Mouse (Mus musculus) forebrain, embryonic 16.5 days (tissue): ENCODE data around the gene Srgn. TPM values are rescaled to one million over a fixed set of nuclear protein-coding genes. Genes with fewer than 3 reads are reported as not detected.
"Not testable (repeated sequence)": the region's sequence is repeated elsewhere in the genome, so short reads cannot be mapped to it uniquely, and the experiment has no call there.

Experiments
- ATAC-seq: fragments of 200-750 bp; cut with Nextera tagmentation; 2 replicates; pipeline ENCODE4 v1.8.0; 2017; ENCODE audit warnings: mild to moderate bottlenecking, moderate library complexity
- H3K27ac ChIP-seq: fragments of 300-500 bp; sonication (generic); 2 replicates; pipeline ENCODE4 v1.5.1; 2014; ENCODE audit warnings: low read length, control low read depth
- H3K27me3 ChIP-seq: fragments of 300-500 bp; sonication (generic); replicated peaks from 2 replicates; pipeline ENCODE4 v1.6.1; 2014; ENCODE audit warnings: low read length; ENCODE audit not compliant: control insufficient read depth, insufficient read depth
- H3K36me3 ChIP-seq: fragments of 300-500 bp; sonication (generic); 2 replicates; pipeline ENCODE4 v1.6.1; 2014; ENCODE audit not compliant: control insufficient read depth, insufficient read depth
- H3K4me1 ChIP-seq: fragments of 300-500 bp; sonication (generic); replicated peaks from 2 replicates; pipeline ENCODE4 v1.6.1; 2014; ENCODE audit warnings: low read length; ENCODE audit not compliant: control insufficient read depth, insufficient read depth
- H3K4me2 ChIP-seq: fragments of 300-500 bp; sonication (generic); 2 replicates; pipeline ENCODE4 v1.6.1; 2014; ENCODE audit warnings: mild to moderate bottlenecking, low read length, control low read depth
- H3K4me3 ChIP-seq: fragments of 300-500 bp; sonication (generic); replicated peaks from 2 replicates; pipeline ENCODE4 v1.5.1; 2014; ENCODE audit warnings: mild to moderate bottlenecking, low read length, control low read depth
- H3K9ac ChIP-seq: fragments of 300-500 bp; sonication (generic); replicated peaks from 2 replicates; pipeline ENCODE4 v1.6.1; 2014; ENCODE audit warnings: low read depth, low read length, control low read depth
- H3K9me3 ChIP-seq: fragments of 300-500 bp; sonication (generic); 2 replicates; pipeline ENCODE4 v1.6.1; 2016; ENCODE audit warnings: low read length; ENCODE audit not compliant: control insufficient read depth
- WGBS: fragments of 180-500 bp; shearing (Covaris S2); extraction: QIAGEN DNeasy Blood & Tissue Kit; methylation state at CpG from one replicate; pipeline ENCODE4 v1.1.7; 2014; 5-methylcytosine and 5-hydroxymethylcytosine counted together
- polyA plus RNA-seq: library from polyadenylated mRNA; unstranded; fragments of >200 nt; fragmentation: Nextera tagmentation; extraction: Ambion mirVana; gene quantifications from 2 replicates; pipeline ENCODE4 v1.2.1, GENCODE M21; 2015

Gene Srgn
- polyA plus RNA-seq, 1 experiment from 2014 or later: 8.6 TPM

DNA sequence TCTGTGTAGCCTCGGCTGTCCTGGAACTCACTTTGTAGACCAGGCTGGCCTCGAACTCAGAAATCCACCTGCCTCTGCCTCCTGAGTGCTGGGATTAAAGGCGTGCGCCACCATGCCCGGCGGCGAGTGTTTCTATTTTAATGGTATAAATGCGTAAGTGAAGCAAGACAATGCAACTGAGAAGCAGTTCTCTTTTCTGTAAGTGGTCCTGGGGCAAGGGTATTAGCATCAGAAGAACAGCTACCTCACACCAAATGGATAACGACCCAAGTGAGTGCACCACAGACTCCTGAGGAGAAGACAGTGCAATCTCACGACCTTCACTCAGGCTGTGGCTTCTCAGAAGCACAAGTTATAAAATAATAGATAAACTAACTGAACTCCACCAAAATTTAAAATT lies 52.3 kb downstream of the Srgn start:
- H3K36me3 ChIP-seq: 0 out of 2 replicates have a peak, but pooled peaks cover 3% of the 10 kb centered on the region
- H3K27me3 ChIP-seq: no peaks in the 10 kb centered on the region
- no peak overlapping the region for H3K9ac ChIP-seq
- ATAC-seq: no peak
- H3K27ac ChIP-seq: no peak overlapping the region
- WGBS: 90% methylated on average over 10 of the region's 10 CpGs
- no peak overlapping the region for H3K4me2 ChIP-seq
- H3K4me3 ChIP-seq: no peak overlapping the region
- H3K4me1 ChIP-seq: no peaks in the 10 kb centered on the region
- no peaks in the 10 kb centered on the region for H3K9me3 ChIP-seq

DNA sequence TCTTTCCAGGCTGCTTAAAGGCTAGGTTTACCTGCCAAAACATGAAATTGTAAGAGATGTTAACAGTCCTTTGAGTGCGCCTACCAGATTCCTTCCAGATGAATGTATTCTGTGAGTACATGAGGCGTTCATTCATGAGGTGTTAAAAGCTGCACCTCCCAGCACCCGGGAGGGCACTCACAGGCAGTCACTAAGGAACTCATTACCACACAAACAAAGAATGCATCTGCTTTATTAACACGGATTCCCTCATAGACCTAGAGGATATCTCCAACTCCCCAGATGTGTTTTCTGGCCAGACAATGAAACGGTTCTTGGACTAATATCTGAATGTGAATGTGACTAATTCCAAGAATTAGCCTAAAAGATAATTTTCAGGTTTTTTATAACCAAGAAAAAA lies 56.1 kb downstream of the Srgn start:
- H3K27ac ChIP-seq: no peak overlapping the region
- no peak overlapping the region for H3K4me2 ChIP-seq
- H3K36me3 ChIP-seq: no peaks in the 10 kb centered on the region
- no peaks in the 10 kb centered on the region for H3K9me3 ChIP-seq
- WGBS: 23% methylated on average over 5 of the region's 5 CpGs
- H3K27me3 ChIP-seq: no peaks in the 10 kb centered on the region
- no peak for ATAC-seq
- H3K4me1 ChIP-seq: no peaks in the 10 kb centered on the region
- no peak overlapping the region for H3K4me3 ChIP-seq
- H3K9ac ChIP-seq: no peak overlapping the region

DNA sequence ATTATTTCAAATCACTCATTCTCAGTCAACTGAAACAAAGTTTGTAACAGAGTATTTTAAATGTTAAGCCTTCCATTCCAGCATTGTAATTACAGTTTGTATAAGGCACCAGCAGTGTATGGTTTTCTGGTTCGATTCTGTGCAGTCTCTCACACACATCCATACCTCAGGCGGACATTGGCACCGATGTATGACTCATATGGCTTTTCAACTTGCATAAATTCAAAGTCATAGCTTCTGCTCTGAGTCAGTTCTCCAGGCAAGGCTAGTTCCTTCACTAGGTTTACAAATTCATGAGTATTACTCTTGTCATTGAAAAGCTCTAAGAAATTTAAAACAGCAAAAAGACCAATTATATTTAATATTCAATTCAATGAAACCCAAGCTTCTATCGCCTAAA lies 57.5 kb downstream of the Srgn start:
- WGBS: 93% methylated on average over 4 of the region's 4 CpGs
- H3K9ac ChIP-seq: no peak overlapping the region
- no peak overlapping the region for H3K27ac ChIP-seq
- H3K4me1 ChIP-seq: no peaks in the 10 kb centered on the region
- no peaks in the 10 kb centered on the region for H3K36me3 ChIP-seq
- no peak for ATAC-seq
- H3K27me3 ChIP-seq: no peaks in the 10 kb centered on the region
- no peak overlapping the region for H3K4me2 ChIP-seq
- H3K9me3 ChIP-seq: no peaks in the 10 kb centered on the region
- no peak overlapping the region for H3K4me3 ChIP-seq

DNA sequence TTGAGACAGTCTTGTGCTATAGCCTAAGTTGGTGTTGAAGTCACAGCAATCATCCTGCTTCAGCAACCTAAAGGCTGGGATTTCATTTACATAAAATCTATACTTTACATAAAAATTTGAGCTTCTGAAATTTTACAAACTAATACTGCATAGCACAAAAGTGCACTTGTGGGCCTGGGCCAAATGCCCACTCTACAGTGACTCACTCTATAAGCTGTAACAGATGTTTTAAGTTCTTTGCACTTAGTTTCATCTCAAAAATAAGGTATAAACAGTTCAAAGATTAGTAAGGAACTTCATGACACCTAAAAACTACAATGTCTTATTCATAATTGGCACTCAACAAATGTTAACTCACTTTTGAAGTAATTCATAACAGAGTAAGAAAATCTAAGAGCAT lies 65.9 kb downstream of the Srgn start:
- no peak overlapping the region for H3K4me3 ChIP-seq
- no peak overlapping the region for H3K9ac ChIP-seq
- no peak for ATAC-seq
- H3K9me3 ChIP-seq: no peaks in the 10 kb centered on the region
- no peak overlapping the region for H3K4me2 ChIP-seq
- H3K36me3 ChIP-seq: peaks cover 17% of the 10 kb centered on the region
- H3K27ac ChIP-seq: no peak overlapping the region
- no peaks in the 10 kb centered on the region for H3K27me3 ChIP-seq
- H3K4me1 ChIP-seq: no peaks in the 10 kb centered on the region

DNA sequence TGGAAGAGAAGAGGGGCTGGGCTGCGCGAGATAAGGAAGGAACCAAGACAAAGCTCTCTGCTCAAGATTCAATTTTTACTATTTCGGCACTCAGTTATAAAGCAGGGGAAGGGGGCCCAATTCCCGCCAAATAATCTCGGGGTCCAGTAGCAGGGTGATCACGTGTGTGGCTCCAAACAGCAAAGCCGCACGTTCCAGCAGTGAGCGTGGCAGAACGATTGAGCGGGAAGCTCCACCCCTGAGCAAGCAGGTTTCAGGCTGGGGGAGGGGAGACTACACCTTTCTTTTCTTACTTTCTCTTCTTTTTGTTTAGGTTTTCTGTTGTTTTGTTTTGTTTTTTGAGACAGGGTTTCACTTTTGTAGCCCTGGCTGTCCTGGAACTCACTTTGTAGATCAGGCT lies 75.2 kb downstream of the Srgn start:
- not testable (repeated sequence) for H3K27ac ChIP-seq, H3K9ac ChIP-seq, H3K9me3 ChIP-seq, H3K27me3 ChIP-seq, ATAC-seq, H3K4me2 ChIP-seq, H3K4me3 ChIP-seq
- WGBS: 72% methylated on average over 11 of the region's 11 CpGs
- Histone ChIP-seq H3K4me1 (peaks cover 15% of the 10 kb centered on the region), H3K36me3 (peaks cover 12% of the 10 kb centered on the region)

DNA sequence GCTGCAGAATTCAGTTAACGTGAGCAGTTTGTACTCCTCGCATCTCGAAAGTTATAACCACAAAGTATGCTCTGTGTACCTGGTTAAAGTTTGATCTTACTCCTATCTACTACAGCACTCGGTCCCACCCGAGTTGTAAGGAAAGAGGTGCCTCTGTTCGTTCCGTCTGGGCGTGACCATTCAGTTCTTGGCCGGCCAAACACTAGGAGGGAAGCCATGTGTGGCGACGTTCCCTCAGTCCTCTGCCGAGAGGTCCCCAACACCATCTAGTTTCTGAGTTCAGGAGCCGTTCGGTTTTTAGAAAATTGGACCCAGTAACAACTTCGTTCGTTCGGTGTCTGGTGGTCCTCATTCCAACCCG lies 77.0 kb downstream of the Srgn start:
- ATAC-seq: no peak; the same call in 1 of the 2 replicates
- Histone ChIP-seq H3K9ac (0 out of 2 replicates have a peak overlapping the region, but pooled peaks have one; percentile 27), H3K27ac (peak overlapping the region; percentile 91), H3K27me3 (no peaks in the 10 kb centered on the region), H3K4me1 (peaks cover 15% of the 10 kb centered on the region), H3K4me2 (peak overlapping the region; percentile 70), H3K4me3 (peak overlapping the region; percentile 99), H3K36me3 (peaks cover 17% of the 10 kb centered on the region), H3K9me3 (no peaks in the 10 kb centered on the region)
- WGBS: 37% methylated on average over 18 of the region's 18 CpGs

DNA sequence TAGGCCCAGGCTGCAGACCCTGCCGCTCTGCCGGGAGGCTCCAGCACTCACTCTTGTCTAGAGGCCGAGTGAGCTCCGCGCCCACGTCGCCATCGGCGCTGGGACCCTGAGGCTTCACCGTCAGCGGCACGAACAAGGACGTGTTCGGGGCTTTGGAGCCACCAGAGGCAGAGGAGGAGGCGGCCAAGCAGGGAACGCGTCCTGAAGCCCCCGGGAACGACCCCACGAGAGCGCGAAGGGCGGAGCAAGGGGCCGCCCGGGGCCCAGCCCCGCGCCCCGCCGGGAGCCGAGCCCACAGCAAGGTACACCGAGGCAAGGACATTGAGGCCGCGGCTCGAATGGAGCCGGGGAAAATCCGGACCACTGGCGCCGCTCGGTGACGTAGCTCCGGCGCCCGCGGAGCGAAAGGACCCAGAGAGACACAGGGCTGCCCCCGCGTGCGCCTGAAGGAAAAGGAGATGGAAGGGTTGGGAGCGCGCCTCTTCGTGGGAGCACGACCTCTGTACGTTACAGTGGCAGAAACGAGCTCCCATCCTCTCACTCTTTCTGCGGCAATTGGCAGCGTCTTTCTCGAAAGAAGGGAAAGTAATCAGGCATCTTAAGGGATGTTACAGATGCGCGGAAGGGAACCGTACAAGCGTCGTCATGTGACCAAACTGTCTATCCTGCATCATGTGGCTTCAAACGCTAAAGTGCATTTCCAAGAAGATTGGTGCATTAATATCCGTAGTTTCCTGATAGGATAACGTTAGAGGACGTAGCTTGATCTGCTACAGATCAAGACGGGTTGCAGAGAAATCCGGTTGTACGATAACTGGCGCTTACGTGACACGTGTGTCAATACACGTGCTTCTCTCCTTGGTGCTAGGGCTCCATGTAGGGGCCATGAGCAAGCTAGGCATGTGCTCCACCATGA lies 77.6 kb downstream of the Srgn start, which contains the start of the genes 4930507D05Rik and Supv3l1:
TSS of gene 4930507D05Rik (plus strand) at position 126 of the 916 bp plus-strand sequence.
TSS of gene Supv3l1 (minus strand) at position 375 of the 916 bp plus-strand sequence.
- WGBS: under 1% methylated on average over 73 of the region's 73 CpGs
- Histone ChIP-seq H3K9me3 (no peaks in the 10 kb centered on the region), H3K27ac (peak within 1 kb of the TSS; percentile 91), H3K4me3 (peak within 1 kb of the TSS; percentile 99), H3K36me3 (peaks cover 23% of the 10 kb centered on the region), H3K9ac (peak within 1 kb of the TSS; percentile 93), H3K27me3 (no peaks in the 10 kb centered on the region), H3K4me2 (peak within 1 kb of the TSS; percentile 91), H3K4me1 (peaks cover 15% of the 10 kb centered on the region)
- peak; percentile 96 for ATAC-seq

Other genes with a start within 250 kb of the Srgn start
- gene Hk1, start 147.5 kb downstream of the Srgn start, polyA plus RNA-seq: 105 and 107 TPM in 2 replicates
- gene Hkdc1, start 105.0 kb downstream of the Srgn start, polyA plus RNA-seq: 0.11 and 0.28 TPM in 2 replicates
- gene 4930507D05Rik, start 78.0 kb downstream of the Srgn start, polyA plus RNA-seq: 0.81 and 1.1 TPM in 2 replicates
- gene Supv3l1, start 77.7 kb downstream of the Srgn start, polyA plus RNA-seq: 21.7 and 22.7 TPM in 2 replicates
- 75.5 and 90.3 TPM in 2 replicates for gene Vps26a, start 40.6 kb downstream of the Srgn start, polyA plus RNA-seq
- gene Kif1bp, start 51.0 kb upstream of the Srgn start, polyA plus RNA-seq: 71.4 and 71.8 TPM in 2 replicates
- gene Ddx21, start 74.8 kb upstream of the Srgn start, polyA plus RNA-seq: 18.7 and 22.9 TPM in 2 replicates
- gene Ddx50, start 123.8 kb upstream of the Srgn start, polyA plus RNA-seq: 104 and 109 TPM in 2 replicates
- 3.0 and 3.3 TPM in 2 replicates for gene Stox1, start 198.7 kb upstream of the Srgn start, polyA plus RNA-seq